Mouse (Mus musculus) frontal cortex, postnatal 25 days (tissue): Measurements from ENCODE around the gene Rusc1.

Experiments used
- DNase-seq, 2 experiments: peaks; one replicate each; pipeline ENCODE4 v3.0.0; 2022; ENCODE audit warnings: low spot score in 2 of 2

Rusc1 gene

DNA sequence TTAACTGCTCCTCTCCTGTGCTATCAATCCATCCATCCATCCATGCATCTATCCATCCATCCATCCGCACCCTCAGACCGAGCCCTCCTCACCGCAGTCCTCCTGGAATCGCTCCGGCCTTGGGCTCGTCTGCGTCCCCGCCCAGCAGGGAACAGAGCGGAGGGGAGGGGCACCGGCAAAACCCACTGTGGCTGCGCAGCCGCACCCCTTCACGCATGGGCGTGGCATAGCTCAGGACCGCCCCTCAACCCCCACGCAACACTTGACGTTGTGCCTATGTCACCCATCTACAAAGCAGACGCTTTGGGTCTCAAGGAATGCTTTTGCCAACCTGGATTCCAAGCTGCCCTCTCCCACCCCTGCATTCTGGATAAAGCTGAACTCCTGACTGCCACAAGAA, at the start of gene Rusc1:
TSS of gene Rusc1 (minus strand) at position 137 of the 400 bp plus-strand sequence.
- DNase-seq, result peak; percentile 78 to 88

DNA sequence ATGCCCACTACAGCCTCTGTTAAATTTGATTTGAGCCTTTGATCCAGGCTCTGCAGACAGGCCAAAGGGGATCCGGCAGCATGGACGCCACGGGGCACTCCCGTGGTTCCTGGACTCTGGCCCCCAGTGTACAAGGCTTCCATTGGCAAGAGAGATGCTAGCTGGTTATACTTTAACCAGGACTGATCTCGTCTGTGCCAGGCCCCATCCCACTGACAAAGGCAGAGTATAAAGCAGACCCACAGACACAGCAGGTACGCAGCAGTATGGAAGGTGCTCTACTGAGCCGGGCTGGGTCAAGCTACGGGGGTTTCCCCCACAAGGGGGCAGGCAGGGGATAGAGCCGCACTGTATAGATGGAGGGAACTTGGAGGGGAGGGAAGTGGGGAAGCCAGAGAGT, 43.3 kb upstream of the Rusc1 start:
- DNase-seq, result no peak

DNA sequence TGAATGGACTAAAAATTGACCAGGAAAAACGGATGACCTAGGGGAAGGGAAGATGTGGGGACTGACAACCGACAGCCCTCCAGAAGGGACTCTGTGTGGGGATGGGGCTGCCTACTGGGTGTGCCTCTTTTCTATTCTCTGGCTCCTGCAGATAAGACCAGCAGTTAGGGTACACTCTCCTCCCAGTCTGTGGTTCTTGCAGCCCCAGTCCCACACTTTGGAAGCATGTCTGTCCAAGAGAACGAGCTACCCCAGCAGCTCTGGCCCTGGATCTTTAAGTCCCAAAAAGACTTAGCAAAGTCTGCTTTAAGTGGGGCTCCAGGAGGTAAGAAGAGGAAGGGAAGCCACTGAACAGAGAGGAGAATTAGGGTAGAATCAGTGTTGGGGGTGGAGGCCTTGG, 42.8 kb upstream of the Rusc1 start, which contains the start of gene Pklr:
TSS of gene Pklr (plus strand) at position 185 of the 400 bp plus-strand sequence.
- no peak for DNase-seq

DNA sequence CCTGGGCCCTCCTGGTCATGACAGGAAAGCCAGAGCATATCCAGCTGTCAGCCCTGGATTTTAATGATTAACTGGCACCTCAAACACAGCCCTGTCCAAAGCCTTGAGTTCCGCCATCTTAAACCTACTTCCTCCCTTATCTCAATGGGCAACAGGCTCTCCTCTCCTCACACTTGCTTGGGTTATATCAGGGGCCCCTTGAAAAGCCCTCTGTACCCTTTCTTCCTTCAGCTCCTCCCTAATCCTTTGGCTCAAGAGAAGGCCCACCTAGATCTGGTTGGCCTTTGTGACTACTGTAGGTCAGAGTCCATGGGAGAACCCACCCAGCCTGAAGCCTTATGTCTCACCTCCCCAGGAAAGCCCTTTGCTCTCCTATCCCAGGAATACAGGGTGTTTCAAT, 40.6 kb upstream of the Rusc1 start:
- DNase-seq, result no peak

DNA sequence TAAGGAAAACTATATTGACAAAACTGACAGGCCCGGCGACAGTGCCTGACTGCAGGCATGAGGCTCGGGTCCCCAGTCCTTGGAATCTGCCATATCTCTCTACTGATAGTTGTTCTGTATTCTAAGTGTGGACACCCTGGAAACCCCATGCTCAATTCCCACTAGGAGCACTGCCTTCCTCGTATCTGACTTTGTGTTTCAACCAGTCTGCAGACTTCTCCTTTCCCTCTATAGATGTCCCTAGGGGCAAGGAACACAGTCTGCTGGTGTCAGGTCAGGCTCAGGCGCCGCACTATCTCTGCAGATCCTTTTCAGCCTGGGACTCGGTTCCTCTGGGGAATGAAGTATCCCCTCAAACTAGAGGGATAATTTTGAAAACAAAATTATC, 39.9 kb upstream of the Rusc1 start:
- DNase-seq, result no peak

DNA sequence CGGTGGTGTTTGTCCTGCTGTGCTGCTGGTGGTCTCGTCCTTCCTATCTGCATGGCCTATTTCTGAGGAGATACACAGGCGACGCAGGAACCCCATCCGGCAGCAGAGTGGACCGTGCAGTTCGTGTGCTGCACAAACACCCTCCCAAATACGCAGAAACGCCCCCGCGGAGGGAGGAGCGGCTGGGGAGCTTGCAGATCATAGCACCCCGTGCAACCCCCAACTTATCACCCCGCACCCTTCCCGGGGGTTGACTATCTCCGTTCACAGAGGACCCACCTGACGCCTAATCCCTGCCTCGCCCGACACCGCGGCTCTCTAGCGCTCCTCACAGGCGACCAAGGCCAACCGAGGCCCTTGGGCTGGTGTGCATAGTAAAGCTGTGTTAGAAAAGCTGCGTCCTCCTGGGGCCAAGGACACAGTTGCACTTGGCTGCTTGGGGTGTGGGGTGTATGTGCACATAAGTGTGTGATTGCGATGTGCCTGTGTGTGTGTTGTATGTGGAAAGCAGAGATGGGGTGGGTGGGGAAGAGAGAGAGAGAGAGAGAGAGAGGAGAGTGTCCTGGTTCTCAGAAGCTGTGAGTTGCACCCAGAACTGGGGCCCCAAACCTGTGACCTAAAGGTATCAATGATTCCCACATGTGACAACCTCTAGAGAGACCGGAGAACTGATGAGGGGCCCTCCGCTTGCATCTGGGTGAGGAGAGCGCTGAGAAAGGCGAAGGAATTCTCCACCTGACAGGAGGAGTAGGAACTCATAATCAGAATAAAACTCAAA, 39.4 kb upstream of the Rusc1 start:
- peak; percentile 21 to 37 for DNase-seq

DNA sequence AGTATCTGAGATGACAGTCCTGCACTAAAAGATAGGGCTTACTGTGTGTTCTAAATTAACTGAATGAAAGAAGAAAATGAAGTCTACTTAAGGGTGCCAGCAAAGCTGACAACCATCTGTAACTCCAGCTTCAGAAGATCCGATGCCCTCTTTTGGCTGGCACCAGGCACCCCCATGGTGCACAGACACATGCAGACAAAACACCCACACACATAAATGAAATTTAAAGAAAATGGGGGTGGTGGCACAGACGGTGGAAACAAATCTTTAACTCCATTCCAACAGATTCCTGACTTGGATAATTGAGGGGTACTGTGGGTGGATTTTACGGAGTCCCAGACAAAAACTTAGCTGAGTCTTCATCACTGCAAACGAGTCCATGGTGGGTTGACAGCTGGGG, 38.7 kb upstream of the Rusc1 start:
- peak in 1 of 2 experiments; percentile 18 for DNase-seq

DNA sequence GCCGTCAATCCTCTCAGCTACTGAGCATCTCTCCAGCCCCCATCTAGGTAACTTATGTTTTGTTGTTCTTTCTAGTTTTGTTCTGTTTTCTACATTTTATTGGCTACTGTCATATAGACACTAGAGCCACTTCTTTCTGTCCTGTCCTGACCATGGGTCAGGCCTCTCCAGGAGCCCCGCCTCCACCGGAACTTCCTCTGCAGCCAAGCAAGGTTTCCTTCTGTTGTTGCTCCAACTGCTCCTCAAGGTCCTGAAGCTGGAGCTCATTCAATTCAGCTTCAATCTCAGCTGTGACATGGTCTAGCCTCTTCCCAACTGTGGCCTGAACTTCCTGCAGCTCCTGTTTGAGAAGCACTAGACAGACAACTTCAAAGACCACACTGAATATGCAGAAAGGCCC, 36.8 kb upstream of the Rusc1 start:
- DNase-seq, result no peak

DNA sequence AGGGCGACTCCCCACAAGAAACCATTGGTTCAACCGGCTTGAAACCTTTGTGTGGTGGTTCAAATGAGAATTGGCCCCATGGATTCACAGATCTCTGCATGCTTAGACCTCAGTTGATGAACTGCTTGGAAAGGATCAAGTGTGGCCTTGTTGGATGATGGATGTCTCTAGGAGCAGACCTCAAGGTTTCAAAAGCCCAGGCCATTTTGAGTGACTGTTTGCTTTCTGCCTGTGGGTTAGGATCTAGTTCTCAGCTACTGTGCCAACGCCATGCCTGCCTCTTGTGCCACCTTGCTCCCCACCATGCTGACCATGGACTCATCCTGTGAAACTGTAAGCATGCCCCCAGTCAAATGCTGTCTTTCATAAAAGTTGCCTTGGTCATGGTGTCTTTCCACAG, 32.9 kb upstream of the Rusc1 start:
- DNase-seq, result no peak

DNA sequence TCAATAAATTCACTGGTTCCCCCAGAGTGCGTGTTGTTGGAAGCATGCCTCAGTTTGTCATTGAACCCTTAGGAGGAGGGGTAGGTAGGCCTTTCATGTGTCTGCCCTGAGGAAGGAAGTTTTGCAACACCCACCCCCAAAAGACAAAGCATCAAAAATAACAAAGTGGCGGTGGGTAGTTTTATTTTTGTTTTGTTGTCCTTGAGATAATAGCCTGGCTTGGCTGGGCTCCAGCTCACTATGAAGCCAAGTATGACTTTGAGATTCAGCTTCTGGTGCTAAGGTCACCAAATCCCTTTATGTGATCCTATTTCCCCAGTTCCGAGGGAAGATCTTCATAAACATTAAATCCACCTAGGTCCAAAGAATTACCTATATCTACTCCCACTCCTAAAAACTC, 31.1 kb upstream of the Rusc1 start:
- no peak for DNase-seq

DNA sequence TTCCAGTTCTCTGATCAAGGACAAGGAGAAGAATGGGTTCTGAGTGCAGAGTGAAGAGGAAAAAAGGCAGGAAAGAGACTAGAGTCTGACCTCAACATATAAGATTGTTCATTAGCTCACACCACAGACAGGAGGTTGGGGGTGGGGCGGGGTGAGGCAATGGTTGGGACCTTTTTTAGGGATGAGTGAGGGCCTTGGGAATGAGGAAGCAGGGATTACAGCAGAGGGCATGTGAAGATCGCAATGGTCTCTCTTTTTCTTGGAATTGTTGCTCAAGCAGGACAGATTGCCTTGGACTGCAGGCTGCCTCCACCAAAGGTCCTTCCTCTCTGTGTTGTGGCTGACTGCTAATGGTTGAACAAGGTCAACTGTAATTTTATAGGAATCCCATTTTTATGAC, 30.2 kb upstream of the Rusc1 start:
- no peak for DNase-seq

DNA sequence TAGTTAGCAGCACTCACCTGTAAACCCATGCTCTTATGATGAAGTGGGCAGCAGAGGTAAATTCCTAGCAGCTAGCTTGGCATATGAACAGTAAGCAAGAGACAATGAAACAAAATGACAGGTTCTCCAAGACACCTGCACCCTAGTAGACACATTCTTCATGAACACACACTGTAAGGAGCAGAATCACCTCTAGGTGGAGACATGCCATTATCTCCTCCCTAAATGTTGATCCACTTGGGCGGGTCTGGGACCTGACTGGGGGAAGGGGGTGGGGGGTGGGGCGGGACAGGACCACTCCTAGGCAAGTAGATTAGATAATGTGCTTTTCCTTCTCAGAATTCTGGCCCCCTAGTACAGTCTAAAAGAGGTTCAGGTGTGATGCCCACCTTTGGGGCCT, 22.4 kb upstream of the Rusc1 start:
- no peak for DNase-seq

DNA sequence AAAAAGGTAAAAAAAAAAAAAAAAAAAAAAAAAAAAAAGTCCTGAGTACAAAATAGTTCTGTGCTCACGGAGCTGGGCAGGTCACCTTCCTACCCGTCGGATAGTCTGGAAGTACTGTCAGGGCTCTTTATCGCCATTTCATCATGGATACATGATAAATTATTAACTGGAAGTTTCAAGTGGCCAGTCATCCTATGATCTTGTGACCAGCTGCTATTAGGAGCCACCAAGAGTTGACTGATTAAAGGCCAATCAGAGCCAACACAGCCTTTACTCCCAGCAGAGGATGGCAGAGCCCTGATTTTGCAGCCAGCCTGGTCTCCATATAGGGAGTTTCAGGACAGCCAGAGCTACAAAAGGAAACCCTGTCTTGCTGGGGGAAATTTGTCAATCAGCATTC, 19.9 kb upstream of the Rusc1 start:
- DNase-seq, result no peak

DNA sequence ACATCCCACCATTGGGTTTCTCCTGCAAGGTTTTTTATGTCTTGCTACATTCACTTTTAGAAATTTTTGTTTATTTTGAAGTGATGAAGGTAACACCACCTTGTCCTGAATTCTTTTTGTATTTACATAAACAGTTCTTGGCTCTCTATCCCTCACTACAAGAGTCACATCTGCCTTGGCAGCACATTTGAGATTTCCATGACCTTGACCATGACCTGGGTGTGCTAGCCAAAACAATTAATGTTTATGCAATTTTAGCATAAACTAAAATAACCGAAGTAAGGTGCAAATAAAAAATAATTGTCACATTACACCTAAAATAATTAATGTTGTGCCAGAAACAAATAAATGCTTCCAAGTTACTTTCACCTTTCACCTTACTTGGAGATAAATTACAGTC, 15.0 kb upstream of the Rusc1 start:
- DNase-seq, result no peak

DNA sequence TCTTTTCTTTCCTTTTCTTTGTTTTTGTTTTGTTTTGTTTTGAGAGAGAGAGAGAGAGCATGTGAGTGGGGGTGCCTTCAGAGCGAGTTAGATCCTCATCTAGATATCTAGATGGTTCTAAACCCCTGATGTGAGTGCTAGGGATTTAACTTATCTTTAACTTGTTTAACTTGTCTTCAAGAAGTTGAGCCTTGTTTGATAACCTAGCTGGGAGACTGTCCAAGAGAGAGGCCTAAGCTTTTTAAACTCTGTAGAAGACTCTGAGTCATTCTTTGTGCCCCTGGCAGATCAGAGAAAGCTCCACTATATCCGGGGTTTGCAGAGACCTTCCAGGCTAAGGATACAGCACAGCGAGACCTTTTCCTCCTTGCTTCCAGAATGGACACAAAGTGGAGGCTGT, 14.4 kb upstream of the Rusc1 start:
- no peak for DNase-seq

DNA sequence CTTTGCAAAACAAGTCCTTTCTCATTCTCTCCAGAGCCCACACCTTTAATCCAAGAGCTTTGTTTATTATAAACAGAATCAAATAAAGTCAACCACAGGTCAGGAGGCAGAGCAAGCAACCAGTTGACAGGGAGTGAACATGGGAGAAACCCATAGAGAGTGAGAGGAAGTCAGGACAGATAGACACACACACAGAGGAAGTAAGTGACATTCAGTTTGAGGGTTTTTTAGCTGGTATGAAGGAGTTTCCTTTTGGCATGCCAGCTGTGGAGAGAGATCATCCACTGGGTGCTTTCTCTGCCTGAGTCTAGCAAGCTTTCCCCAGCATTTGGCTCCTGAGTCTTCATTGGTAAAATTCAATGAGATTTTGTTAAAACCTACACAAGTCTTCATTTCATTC, 13.8 kb upstream of the Rusc1 start:
- DNase-seq, result no peak

DNA sequence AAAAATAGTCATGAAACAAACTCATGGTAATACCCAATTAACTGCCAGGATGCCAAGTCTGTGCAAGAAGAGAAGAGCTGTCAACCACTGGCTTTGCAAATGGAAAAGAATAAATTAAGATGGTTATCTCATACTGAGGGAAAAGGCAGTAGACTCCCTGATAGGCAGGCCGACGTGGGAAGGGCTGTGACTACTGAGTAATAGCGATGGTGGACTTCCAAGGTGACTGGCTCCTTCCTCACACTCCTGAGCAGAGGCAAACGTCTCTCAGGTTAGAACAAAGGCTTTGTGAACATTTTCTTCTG, 10.1 kb upstream of the Rusc1 start:
- DNase-seq, result no peak

DNA sequence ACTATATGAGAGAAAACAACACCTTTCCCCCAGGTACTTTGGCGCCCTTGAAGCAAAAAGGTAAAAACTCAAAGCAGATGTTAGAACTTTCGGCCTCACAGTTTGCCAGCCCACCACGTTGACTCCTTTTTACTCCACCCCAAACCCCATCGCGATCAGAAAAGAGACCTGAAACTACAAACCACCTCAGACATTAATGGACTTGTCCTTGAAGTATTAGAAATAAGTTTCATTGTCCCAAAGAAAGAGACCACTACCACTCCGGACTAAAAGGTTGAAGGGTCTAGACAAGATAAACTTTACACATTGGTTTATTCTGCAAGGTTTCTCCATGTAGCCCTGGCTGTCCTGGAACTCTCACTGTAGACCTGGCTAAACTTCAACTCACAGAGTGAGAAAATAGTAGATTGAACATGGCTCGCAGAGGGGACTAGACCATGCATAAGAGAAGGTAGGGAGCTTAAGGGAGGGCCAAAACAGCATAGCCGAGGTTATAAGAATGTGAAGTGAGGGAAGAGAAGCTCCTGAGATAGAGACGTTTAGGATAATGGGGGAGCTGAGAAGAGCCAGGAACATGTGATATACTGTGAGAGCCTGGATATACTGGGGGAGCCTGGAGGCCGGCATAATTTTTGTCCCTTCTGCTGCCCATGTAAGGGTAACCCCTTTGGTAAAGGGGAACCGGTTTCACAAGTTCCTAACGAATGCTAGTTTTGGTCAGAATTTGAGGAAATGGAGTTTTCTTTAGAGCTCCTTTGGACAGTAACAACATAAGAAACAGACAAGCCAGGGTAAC, 9.6 kb upstream of the Rusc1 start:
- DNase-seq, result no peak

DNA sequence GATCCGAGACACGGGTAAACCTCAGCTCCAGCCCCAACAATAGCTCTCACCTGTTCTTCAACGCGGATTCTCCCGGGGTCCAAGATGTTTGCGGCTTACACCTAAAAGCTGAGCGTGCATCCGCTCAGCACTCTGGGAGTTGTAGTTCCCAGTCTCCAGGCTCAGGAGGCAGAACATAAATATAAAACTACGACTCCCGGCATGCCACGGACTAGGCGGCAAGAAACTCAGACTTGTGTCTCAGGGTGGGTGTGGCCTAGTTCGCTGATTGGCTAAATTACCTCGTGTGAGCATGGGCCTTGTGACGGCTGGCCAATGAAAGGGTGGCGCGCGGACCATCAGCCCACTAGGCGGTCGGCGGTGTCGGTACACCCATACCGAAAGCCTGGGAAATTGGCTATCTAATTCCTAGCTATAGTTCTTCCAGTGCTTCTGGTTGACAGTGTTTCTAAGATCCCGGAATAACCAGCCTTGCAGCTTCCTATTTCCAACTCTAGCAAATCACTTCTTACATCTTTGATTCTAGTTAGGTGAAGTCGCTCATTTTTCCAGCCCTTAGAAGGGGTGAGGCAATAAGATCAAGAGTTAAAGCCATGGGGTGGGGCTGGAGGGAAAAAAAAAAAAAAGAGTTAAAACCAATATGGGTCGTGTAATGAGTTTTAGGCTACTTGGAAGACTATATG, 8.8 kb upstream of the Rusc1 start, which contains the start of gene Fdps:
TSS of gene Fdps (minus strand) at position 148 of the 683 bp plus-strand sequence.
- peak; percentile 84 to 91 for DNase-seq

DNA sequence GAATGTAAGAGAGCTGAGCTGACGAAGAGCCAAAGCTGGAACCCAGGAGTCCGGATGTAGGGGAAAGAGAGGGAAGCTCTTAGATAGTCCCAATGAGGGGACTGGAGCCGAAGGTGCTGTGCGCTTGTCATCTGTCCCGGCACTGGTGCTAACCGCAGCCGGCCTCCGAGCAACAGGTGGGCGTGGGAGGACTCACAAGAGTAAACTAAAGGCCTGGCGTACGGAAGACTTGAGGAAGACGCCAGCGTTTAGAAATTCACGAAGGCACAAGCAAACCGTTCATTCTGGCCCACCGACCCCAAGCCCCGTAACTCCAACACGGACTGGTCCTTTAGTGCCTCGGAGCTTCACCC, 8.3 kb upstream of the Rusc1 start:
- DNase-seq, result peak in 1 of 2 experiments; percentile 57

DNA sequence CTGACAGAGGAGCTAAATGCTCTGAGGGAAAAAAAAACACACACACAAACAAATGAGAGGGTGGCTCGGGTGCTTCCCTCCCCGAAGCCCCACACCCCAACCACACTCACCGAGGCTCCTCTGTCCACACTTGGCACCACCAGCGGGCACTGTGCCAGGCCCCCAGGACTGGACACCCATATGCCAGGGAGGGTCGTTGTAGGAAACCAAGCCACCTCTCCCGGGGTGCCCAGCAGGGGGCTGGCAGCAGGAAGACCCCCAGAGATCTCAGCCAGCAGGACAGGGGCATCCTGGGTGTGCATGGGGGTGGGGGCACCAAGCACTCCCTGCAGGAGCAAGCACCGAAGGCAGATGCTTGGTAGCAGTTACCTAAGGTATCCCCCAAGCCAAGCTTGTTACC, 7.7 kb upstream of the Rusc1 start, which contains the start of gene Gm43738:
TSS of gene Gm43738 (minus strand) at position 289 of the 400 bp plus-strand sequence.
- no peak for DNase-seq

DNA sequence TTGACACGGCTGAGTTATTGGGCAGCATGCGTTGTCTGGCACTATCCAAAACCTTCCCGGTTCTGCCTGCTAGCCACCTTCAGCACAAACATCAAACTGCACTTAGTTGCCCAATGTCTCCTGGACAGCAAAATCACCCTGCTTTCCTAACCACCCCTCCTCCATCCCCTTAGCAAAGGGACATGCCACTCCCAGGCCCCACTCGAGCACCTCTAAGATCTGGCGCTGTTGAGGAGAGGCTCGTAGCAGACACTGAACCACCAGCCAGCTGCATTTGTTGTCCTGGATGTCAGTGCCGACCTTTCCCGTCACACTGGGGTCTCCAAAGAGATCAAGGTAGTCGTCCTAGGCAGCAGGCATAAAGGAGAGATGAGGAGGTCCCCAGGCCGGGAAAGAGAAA, 910 bp upstream of the Rusc1 start:
- no peak for DNase-seq
